Mouse (Mus musculus) hindbrain, embryonic 11.5 days (tissue): ENCODE results near the gene Bricd5. TPM values are rescaled to one million over a fixed set of nuclear protein-coding genes. Genes with fewer than 3 reads are reported as not detected.

Source experiments
- ATAC-seq: fragments of 200-750 bp; cut with Nextera tagmentation; 2 replicates; pipeline ENCODE4 v1.8.0; 2017; ENCODE audit warnings: mild to moderate bottlenecking, moderate TSS enrichment, moderate library complexity; ENCODE audit not compliant: low FRiP score
- DNase-seq: peaks from one replicate; pipeline ENCODE4 v3.0.0-alpha.2; 2015; ENCODE audit warnings: low spot score
- H3K27ac ChIP-seq: fragments of 300-500 bp; sonication (generic); 2 replicates; pipeline ENCODE4 v1.5.1; 2014; ENCODE audit warnings: mild to moderate bottlenecking, low read depth, low read length
- H3K27me3 ChIP-seq: fragments of 300-500 bp; sonication (generic); 2 replicates; pipeline ENCODE4 v1.6.1; 2014; ENCODE audit warnings: mild to moderate bottlenecking, low read length, moderate library complexity, mixed read lengths; ENCODE audit not compliant: control insufficient read depth, insufficient read depth
- H3K36me3 ChIP-seq: fragments of 300-500 bp; sonication (generic); 2 replicates; pipeline ENCODE4 v1.6.1; 2014; ENCODE audit warnings: mild to moderate bottlenecking, low read length, moderate library complexity, mixed read lengths; ENCODE audit not compliant: control insufficient read depth, insufficient read depth
- H3K4me1 ChIP-seq: fragments of 300-500 bp; sonication (generic); replicated peaks from 2 replicates; pipeline ENCODE4 v1.6.1; 2014; ENCODE audit warnings: low read length, mixed read lengths; ENCODE audit not compliant: control insufficient read depth, insufficient read depth
- H3K4me2 ChIP-seq: fragments of 300-500 bp; sonication (generic); replicated peaks from 2 replicates; pipeline ENCODE4 v1.6.1; 2014; ENCODE audit warnings: mild to moderate bottlenecking, low read depth, low read length
- H3K4me3 ChIP-seq: fragments of 300-500 bp; sonication (generic); 2 replicates; pipeline ENCODE4 v1.5.1; 2014; ENCODE audit warnings: low read depth, low read length
- H3K9ac ChIP-seq: fragments of 300-500 bp; sonication (generic); 2 replicates; pipeline ENCODE4 v1.6.1; 2014; ENCODE audit warnings: low read depth, low read length
- H3K9me3 ChIP-seq: fragments of 300-500 bp; sonication (generic); 2 replicates; pipeline ENCODE4 v1.6.1; 2016; ENCODE audit warnings: low read length; ENCODE audit not compliant: control insufficient read depth
- WGBS: fragments of 180-500 bp; shearing (Covaris S2); extraction: QIAGEN DNeasy Blood & Tissue Kit; methylation state at CpG from one replicate; pipeline ENCODE4 v1.1.7; 2014; 5-methylcytosine and 5-hydroxymethylcytosine counted together
- polyA plus RNA-seq: library from polyadenylated mRNA; unstranded; fragments of >200 nt; fragmentation: Nextera tagmentation; extraction: Ambion mirVana; gene quantifications from 2 replicates; pipeline ENCODE4 v1.2.1, GENCODE M21; 2014

Gene Bricd5
- polyA plus RNA-seq, 1 experiment from 2014 or later = 0.86 TPM

- 90% methylated on average over 10 of the region's 10 CpGs for WGBS
- H3K27ac ChIP-seq = no peak overlapping the region
- DNase-seq (no peak), ATAC-seq (no peak)
- H3K4me1 ChIP-seq = no peaks in the 10 kb centered on the region
- no peaks in the 10 kb centered on the region for H3K9me3 ChIP-seq
- H3K36me3 ChIP-seq = peaks cover 7% of the 10 kb centered on the region; the same call in 1 of the 2 replicates
- no peak overlapping the region for H3K4me2 ChIP-seq
- H3K9ac ChIP-seq = no peak overlapping the region
- no peak overlapping the region for H3K4me3 ChIP-seq
- H3K27me3 ChIP-seq = no peaks in the 10 kb centered on the region
Measured at GRCm38 (mm10) chr17:24504085-24504484, 30.4 kb downstream of the Bricd5 start.

- ATAC-seq (no peak), DNase-seq (no peak)
- H3K9me3 ChIP-seq = no peaks in the 10 kb centered on the region
- H3K9ac ChIP-seq = no peak overlapping the region
- 92% methylated on average over 29 of the region's 30 CpGs for WGBS
- no peaks in the 10 kb centered on the region for H3K4me1 ChIP-seq
- H3K36me3 ChIP-seq = peaks cover 7% of the 10 kb centered on the region; the same call in 1 of the 2 replicates
- H3K4me2 ChIP-seq = no peak overlapping the region
- H3K27ac ChIP-seq = no peak overlapping the region
- no peak overlapping the region for H3K4me3 ChIP-seq
- no peaks in the 10 kb centered on the region for H3K27me3 ChIP-seq
Measured at GRCm38 (mm10) chr17:24505286-24505955, 31.7 kb downstream of the Bricd5 start.

GRCm38 (mm10) chr17:24506332-24507070, 32.8 kb downstream of the Bricd5 start:
- H3K27ac ChIP-seq = no peak overlapping the region
- peak; percentile 36 for DNase-seq

GRCm38 (mm10) chr17:24507129-24507664, 33.5 kb downstream of the Bricd5 start:
- H3K27ac ChIP-seq = no peak overlapping the region
- H3K27me3 ChIP-seq = no peaks in the 10 kb centered on the region
- 53% methylated on average over 19 of the region's 19 CpGs for WGBS
- H3K4me2 ChIP-seq = no peak overlapping the region
- no peak overlapping the region for H3K4me3 ChIP-seq
- no peaks in the 10 kb centered on the region for H3K9me3 ChIP-seq
- DNase-seq (no peak), ATAC-seq (peak; percentile 17; the same call in 1 of the 2 replicates)
- H3K4me1 ChIP-seq = no peaks in the 10 kb centered on the region
- H3K9ac ChIP-seq = no peak overlapping the region
- H3K36me3 ChIP-seq = peaks cover 14% of the 10 kb centered on the region; the same call in 1 of the 2 replicates

More at GRCm38 (mm10) chr17:24506332-24507070, 32.8 kb downstream of the Bricd5 start:
- no peaks in the 10 kb centered on the region for H3K9me3 ChIP-seq
- H3K9ac ChIP-seq = no peak overlapping the region
- H3K4me1 ChIP-seq = no peaks in the 10 kb centered on the region
- 25% methylated on average over 36 of the region's 36 CpGs for WGBS
- peaks cover 13% of the 10 kb centered on the region; the same call in 1 of the 2 replicates for H3K36me3 ChIP-seq
- H3K4me3 ChIP-seq = no peak overlapping the region
- ATAC-seq = peak; percentile 34
- no peaks in the 10 kb centered on the region for H3K27me3 ChIP-seq
- 0 out of 2 replicates have a peak overlapping the region, but pooled peaks have one; percentile 11 for H3K4me2 ChIP-seq

GRCm38 (mm10) chr17:24507806-24508460, 34.2 kb downstream of the Bricd5 start:
- DNase-seq (no peak), ATAC-seq (no peak)
- Histone ChIP-seq H3K36me3 (peaks cover 14% of the 10 kb centered on the region; the same call in 1 of the 2 replicates), H3K9ac (no peak overlapping the region), H3K27ac (no peak overlapping the region), H3K4me1 (no peaks in the 10 kb centered on the region), H3K27me3 (no peaks in the 10 kb centered on the region), H3K4me2 (no peak overlapping the region), H3K4me3 (no peak overlapping the region), H3K9me3 (no peaks in the 10 kb centered on the region)
- 79% methylated on average over 12 of the region's 12 CpGs for WGBS

- Histone ChIP-seq H3K27me3 (no peaks in the 10 kb centered on the region), H3K9me3 (no peaks in the 10 kb centered on the region), H3K4me3 (no peak overlapping the region), H3K9ac (no peak overlapping the region), H3K36me3 (peaks cover 16% of the 10 kb centered on the region), H3K4me1 (no peaks in the 10 kb centered on the region), H3K4me2 (no peak overlapping the region), H3K27ac (no peak overlapping the region)
- peak; percentile 35; the same call in 1 of the 2 replicates for ATAC-seq
- WGBS = 57% methylated on average over 5 of the region's 5 CpGs
- DNase-seq = peak; percentile 61
Measured at GRCm38 (mm10) chr17:24513609-24514008, 39.9 kb downstream of the Bricd5 start.

- H3K4me1 ChIP-seq = no peaks in the 10 kb centered on the region
- WGBS = 90% methylated on average over 24 of the region's 24 CpGs
- no peak overlapping the region for H3K9ac ChIP-seq
- H3K27ac ChIP-seq = no peak overlapping the region
- H3K36me3 ChIP-seq = peaks cover 16% of the 10 kb centered on the region
- no peak overlapping the region for H3K4me2 ChIP-seq
- H3K27me3 ChIP-seq = no peaks in the 10 kb centered on the region
- no peak overlapping the region for H3K4me3 ChIP-seq
- no peak for DNase-seq
- no peaks in the 10 kb centered on the region for H3K9me3 ChIP-seq
- no peak for ATAC-seq
Measured at GRCm38 (mm10) chr17:24514270-24515257, 40.9 kb downstream of the Bricd5 start.
